Mouse (Mus musculus): ENCODE data around the gene Ptrh1.

Gene Ptrh1

GRCm38 (mm10) chr2:32798251-32798962 lies 22.8 kb downstream of the Ptrh1 start:
- DNase-seq (ENCODE audit: low spot score in 2 of 2): no peak

GRCm38 (mm10) chr2:32808816-32809566 lies 33.4 kb downstream of the Ptrh1 start:
- no peak for DNase-seq (ENCODE audit: low spot score in 2 of 2)

GRCm38 (mm10) chr2:32811959-32812358 lies 36.4 kb downstream of the Ptrh1 start:
- no peak for DNase-seq (ENCODE audit: low spot score in 2 of 2)

- DNase-seq (ENCODE audit: low spot score in 2 of 2): no peak
Measured at GRCm38 (mm10) chr2:32816497-32816896, 40.9 kb downstream of the Ptrh1 start.

GRCm38 (mm10) chr2:32816946-32817581 lies 41.5 kb downstream of the Ptrh1 start:
- DNase-seq (ENCODE audit: low spot score in 2 of 2): peak; percentile 40 to 58

- no peak for DNase-seq (ENCODE audit: low spot score in 2 of 2)
Measured at GRCm38 (mm10) chr2:32817589-32817988, 42.0 kb downstream of the Ptrh1 start.

GRCm38 (mm10) chr2:32818208-32818607 lies 42.6 kb downstream of the Ptrh1 start:
- DNase-seq (ENCODE audit: low spot score in 2 of 2): no peak

GRCm38 (mm10) chr2:32821041-32821802 lies 45.6 kb downstream of the Ptrh1 start:
- no peak for DNase-seq (ENCODE audit: low spot score in 2 of 2)

- no peak for DNase-seq (ENCODE audit: low spot score in 2 of 2)
Measured at GRCm38 (mm10) chr2:32822643-32823042, 47.1 kb downstream of the Ptrh1 start.

GRCm38 (mm10) chr2:32823153-32823552 lies 47.6 kb downstream of the Ptrh1 start:
- no peak for DNase-seq (ENCODE audit: low spot score in 2 of 2)

- no peak for DNase-seq (ENCODE audit: low spot score in 2 of 2)
Measured at GRCm38 (mm10) chr2:32823579-32824154, 48.1 kb downstream of the Ptrh1 start.

- no peak for DNase-seq (ENCODE audit: low spot score in 2 of 2)
Measured at GRCm38 (mm10) chr2:32824181-32824580, 48.6 kb downstream of the Ptrh1 start.

- DNase-seq (ENCODE audit: low spot score in 2 of 2): no peak
Measured at GRCm38 (mm10) chr2:32824778-32825177, 49.2 kb downstream of the Ptrh1 start.

GRCm38 (mm10) chr2:32825796-32826195 lies 50.2 kb downstream of the Ptrh1 start:
- no peak for DNase-seq (ENCODE audit: low spot score in 2 of 2)

All from frontal cortex, postnatal 14 days (tissue).